Mouse (Mus musculus): ENCODE results near the gene Fam198b.
A peak's percentile ranks its signal among the peaks of the same experiment; 100 is the strongest.

Gene Fam198b

DNA sequence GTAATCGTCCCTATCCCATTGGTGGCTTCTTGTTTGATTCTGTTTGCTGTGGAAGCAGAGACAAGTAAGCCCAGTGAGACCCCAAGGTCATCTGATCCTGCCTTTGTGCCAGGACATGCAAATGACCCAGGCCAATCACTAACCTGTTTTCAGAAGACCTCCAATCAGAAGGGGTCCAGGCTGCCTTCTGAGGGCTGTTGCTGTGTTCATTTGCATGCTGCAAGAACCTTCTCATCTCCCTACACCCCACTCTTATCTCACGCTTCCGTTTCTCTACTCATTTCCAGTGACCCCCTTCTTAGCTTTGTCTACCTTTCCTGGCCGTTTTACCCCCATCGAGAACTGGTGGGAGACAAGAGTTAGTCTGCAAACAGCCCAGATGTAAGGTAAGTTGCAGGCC, at the start of gene Fam198b:
Gene Fam198b (plus strand): TSS at position 229 of the 400 bp plus-strand sequence.
- DNase-seq = no peak

DNA sequence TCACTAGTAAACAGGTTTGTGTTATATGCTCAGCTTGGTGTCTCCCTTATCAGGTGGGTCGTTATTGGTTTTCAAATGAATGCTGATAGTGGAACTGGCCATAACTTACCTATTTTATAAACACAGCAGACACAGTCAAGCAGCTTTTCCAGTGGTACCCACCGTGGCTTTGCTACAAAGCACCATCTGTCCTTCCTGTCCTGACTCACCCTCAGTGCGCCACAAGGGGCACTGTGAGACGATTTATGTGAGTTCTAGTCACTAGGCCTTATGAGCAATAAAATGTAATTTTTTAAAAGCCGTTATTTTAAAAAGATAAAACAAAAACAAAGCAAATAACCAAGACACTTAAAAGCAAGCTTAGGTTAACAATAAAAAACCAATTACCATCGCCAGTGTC, 45.6 kb upstream of the Fam198b start:
- no peak for DNase-seq

DNA sequence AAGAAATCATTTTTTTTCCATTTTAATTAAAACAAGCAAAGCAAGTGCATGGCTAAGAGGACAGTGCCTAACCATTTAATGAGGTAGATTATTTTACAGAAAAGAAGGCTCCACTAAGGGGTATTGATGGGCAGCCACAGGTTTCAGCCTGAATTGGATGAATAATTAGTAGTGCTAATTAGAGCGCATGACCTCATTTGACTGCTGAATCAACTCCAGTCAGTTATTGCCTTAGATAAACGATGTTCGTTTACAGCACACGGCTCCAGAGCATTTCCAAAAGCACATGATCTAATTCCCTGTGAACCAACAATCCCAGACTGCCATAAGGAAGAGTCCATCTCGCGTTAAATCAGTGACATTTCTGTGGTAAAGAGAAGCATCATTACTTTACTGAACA, 42.9 kb upstream of the Fam198b start:
- DNase-seq = no peak

DNA sequence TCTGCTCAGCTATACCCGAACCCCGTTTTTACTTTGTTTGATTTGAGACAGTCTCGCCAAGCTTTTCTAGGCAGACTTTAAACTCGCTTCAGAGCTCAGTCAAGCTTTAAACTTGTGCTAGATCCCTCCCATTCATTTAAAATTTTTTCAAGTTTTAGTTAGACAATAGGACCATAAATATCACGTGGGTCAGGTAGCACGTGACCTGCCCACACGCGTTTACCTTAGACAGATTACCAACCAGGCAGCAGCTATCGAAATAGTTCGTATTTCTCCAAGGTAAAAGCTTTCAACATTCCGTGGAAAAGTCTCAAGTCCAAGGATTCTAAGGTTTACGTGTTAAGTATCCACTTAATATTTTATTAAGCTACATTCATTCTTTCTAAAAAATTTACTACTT, 42.2 kb upstream of the Fam198b start:
- DNase-seq = peak; percentile 46 to 64

DNA sequence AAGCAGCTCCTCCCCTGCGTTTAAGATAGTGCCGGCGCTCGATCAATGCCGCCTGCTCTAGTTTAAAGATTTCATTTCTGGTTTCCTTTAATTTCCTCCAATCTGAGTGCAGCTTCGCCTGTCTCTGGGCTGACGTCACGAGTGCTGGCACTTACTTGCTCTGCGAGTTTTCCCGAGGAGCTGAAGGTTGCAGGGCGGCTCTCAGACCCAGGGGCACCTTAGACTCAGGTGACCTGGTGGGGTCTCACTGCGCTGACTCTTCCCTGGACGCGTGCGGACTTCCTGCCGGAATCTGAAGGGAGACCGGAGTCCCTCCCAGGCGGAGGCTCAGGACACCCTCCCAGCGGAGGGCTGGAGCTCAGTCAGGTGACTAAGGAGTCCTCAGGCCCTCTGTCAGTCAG, 41.7 kb upstream of the Fam198b start:
- peak; percentile 74 for DNase-seq

DNA sequence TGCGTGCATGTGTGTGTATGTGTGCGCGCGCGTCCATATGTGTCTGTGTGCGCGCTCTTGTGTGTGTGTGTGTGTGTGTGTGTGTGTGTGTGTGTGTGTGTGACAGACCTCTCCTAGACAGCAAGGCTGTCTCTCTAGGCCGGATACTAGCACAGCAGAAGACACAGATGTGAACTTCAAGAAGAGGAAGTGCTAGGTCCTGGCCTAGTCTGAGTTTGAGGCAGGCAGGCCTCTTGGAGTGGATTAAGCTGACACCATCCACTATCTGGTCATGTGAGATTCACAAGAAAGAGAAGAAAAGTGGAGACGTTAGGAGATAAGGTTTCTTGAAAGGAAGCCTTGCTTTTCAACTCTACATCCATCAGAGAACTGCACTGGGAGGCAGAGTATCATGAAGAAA, 40.3 kb upstream of the Fam198b start:
- no peak for DNase-seq

DNA sequence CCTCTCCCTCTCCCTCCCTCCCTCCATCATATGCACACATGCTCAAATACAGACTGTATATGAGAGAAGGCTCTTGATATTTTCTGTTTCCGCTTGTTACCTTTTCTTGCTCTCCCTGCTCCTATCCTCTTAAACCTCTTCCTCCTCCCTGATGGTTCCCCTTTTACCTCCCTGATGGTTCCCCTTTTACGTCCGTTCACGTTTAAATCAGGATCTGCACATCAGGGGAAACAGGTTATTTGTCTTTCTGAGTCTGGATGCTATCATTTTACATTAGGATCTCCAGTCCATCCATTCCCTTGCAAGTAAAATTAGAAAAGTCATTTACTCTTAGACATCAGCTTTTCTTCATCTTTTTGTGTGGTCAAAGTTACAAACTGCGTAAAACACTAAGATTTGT, 37.7 kb upstream of the Fam198b start:
- no peak for DNase-seq

DNA sequence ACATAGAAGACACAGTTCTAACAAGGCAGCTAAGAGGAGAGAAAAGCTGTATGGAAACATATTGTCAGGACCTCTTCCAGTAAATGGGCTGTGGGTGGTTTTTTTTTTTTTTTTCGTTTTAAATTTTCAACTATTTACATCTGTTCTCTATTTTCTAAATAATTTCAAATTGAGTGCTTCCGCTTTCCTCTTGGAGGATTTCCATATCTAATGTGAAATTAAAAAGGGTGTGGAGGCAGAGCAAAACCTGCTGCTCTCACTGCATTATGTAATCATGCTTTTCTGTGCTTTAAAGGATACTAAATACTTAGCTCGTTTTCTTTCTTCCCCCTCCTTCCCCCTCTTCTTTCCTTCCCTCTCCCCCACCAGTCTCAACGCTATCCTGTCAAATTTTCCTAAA, 35.5 kb upstream of the Fam198b start:
- no peak for DNase-seq

DNA sequence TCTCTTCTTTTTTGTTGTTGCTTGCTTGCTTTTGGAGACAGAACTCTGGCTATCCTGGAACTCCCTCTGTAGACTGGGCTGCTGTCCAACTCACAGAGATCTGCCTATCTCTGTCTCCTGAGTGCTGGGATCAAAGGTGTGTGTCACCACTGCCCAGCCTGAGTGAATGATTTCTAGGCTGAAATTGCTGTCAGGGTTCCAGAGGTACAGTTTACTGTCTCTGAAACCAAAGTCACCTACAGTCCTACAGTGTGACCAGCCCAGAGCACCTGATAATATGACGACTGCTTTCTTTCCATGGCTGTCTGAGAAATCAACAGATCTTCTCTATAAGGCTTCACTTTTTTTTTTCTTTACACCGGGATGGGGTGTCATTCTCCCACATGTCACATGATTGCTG, 34.7 kb upstream of the Fam198b start:
- DNase-seq = no peak

DNA sequence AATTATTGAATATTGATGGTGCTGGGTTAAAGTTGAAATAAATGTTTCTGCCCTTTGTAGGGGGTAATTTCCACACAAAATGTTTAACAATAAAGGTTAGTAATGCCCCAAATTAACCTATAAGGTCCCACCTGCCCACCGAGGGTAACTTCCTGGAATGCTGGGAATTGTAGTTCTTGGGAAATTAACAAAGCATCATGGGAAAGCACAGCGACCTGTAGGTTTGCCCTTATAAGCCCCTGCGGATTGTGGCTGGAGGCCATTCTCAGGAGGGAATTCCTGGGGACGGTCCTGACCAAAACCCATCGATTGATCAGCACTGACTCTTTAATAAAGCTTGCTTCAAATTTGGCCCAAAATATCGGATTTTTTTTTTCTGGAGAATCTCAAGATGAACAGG, 33.7 kb upstream of the Fam198b start:
- no peak for DNase-seq

DNA sequence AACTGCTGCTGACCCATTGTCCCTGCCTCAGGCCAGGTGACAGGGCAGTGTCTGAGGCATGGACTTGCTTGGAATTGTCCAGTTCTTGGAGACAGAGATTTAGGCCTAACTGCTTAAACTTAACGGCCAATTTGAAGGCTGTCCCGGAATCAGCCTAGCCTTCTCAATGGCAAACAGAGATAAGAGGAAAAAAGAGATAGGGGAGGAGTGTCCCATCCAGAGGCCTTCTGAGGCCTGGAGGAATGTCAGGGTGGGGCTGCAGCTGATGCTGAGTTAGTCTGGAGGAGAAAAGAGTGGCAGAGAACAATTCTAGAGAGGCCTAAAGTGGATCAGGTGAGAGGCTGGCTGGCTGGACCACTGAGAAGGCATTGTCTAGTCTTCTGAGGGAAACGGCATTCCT, 32.2 kb upstream of the Fam198b start:
- DNase-seq = no peak

DNA sequence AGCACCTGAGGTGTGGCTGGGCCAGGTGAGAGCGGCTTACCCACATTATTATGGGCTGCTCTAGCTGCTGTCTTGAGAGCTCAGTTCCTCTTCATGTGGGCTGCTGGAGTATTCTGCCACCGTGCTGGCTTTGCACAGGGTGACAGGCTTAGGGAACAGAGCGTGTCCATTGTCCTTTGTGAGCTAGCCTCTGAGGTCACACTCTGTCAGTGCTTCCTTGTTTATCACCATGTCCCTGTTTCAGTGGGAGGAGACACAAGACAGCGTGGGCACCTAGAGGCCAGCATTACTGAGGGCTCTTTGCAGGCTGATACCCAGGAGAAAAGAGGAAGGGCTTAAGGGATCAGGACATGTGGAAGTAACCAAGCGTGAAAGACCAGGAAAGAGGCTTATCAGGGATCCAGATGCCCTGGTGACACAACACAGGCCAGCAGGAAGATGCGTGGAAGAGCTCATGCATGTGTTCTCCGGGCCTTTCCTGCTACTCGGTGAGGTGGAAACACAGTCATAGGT, 31.6 kb upstream of the Fam198b start, which contains the start of gene Tmem144:
Gene Tmem144 (minus strand): TSS at position 120 of the 513 bp plus-strand sequence.
- peak; percentile 11 to 23 for DNase-seq

DNA sequence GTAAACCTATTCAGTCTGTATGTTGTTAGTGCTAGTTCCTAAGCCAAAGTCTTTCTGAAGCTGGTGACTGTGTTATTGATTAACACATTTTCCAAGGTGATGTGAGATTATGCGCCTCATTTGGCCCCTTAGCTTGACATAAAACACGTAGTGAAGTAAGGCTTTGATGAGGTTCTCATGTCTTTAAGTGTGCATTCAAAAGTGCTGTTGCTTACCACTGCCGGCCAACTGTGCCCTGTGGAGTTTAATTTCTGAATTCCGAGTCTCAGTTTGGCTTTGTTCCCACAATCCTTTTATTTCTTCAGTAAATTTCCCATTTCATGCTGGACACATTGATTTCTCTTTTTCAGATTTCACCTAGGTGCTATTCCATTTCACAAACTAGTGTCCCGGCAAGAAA, 26.6 kb upstream of the Fam198b start:
- no peak for DNase-seq

DNA sequence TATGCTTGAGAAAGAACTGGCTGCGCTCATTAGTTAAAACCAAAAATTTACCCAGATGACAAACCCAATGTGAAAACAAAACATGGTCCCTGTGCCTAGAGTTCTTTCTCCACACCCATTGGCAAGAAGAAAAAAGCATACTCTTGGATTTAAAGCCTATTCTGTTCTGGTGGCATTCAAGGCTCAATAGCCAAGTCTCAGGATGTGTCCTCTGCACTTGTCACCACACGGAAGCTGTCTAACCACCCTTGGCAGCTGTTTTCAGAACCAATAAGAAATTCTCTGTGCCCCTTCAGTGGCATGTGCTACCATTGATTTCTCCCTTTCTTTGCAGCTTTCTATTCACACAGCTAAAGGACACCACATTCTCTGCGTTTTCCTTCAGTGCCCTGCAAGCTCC, 26.1 kb upstream of the Fam198b start:
- no peak for DNase-seq

DNA sequence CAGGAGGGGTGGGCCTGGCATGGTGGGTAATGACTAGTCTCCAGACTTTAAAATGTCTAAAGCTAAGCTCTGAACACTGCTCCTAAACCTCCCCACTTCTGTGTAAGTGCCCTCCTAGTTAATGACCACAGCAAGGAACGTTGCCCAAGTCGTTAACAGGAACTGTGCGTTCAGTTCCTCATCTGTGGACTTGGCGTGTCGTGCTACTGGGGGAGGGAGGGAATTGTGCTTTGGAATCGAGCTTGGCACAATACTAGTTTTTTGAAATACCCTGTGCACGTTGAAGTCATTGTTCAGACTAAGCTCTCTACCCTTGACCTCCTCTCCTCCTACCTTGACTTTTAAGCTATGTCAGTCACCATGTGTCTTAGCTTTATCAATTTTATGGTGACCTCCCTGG, 19.5 kb upstream of the Fam198b start:
- no peak for DNase-seq

DNA sequence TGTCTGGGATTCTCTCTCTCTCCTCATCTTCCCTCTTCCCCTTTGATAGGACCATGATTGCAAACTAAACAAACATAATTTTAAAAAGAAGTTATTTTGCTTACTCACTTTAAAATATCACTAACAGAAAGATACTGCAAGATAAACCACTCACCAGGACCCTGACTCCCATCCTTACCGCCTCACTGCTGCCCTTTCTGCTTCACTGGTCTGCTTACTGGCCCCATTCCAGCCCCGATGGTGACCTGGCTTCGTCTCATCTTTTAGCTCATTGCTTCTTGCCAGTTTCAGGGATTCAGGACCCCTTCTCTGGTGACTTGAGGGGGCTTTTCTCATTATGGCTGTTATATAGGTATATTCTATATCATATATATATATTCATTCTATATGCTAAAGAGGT, 18.2 kb upstream of the Fam198b start:
- DNase-seq = no peak

DNA sequence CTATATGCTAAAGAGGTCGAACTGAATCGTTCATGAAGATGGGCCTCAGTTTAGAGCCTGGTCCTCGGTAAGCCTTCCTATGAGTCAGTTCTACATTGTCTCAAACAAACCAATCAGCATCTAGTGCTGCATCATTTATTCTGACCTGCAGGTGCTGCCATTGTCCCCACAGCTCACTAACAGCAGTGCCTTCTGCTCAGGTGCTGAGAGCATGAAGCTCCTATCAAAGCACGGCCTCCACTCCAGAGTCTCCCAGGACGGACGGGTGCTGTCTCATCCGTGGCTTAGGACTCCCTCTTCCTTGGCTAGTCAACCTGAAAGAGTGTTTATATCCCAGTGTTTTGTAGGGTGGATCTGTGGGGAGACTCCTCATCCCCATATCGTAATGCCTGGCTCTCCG, 17.8 kb upstream of the Fam198b start:
- DNase-seq = no peak

DNA sequence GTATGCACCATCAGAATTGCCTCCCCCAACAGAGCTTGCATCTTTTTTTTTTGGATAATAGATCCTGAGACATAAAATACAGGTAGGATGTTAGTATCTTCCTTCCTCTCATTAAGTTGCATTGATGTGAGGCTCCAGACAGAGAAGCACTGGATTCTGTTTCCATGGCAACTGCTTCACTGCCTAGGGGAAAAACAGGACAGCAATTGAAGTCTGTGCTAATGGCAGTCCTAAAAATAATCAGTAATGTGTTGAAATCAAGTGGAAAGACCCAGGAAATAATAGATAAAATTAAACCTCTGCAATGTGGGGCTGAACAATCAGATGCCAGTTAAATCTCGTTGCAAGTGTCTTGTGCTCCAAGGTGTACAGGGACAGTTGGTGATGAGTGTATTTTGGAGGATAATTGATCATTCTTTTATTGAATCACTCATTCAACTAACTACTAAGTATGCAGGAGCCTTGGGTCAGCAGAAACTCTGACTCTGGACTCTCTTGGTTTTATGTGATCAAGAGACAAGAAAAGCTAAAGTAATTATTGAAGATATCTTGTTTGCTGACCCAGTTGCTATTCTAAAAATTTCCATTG, 17.1 kb upstream of the Fam198b start:
- DNase-seq = no peak

DNA sequence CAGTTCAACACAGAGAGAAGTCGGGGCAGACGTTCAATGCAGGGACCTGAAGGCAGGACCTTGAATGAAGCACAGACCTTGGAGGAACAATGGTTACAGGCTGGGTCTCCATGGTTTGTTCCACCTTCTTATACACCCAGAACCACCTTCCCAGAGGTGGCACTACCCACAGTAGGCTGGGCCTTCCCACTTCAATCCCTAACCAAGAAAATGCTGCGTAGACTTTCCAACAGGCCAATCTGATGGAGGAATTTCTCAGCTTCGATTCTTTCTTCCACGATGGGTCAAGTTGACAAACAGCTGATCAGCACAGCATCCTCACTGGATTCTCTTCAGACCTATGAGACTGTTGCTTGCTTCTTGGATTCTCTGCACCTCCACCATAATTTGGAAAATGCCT, 8.9 kb upstream of the Fam198b start:
- no peak for DNase-seq

DNA sequence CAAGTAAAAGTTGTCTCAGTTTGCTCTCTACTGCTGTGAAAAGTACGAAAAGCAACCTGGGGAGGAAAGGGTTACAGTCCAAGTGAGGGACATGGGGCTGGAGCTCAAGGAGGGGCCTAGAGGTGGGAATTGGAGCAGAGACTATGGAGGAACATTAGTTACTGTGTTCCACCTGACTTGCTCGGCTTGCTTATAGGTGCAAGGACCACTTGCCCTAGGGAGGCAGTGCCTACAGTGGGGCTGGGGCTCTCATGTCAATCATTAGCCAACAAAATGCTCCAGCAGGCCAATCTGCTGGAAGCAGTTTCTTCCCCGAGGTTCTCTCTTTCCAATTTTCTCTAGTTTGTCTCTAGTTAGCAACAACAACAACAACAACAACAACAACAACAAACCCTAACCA, 6.0 kb upstream of the Fam198b start:
- DNase-seq = no peak

DNA sequence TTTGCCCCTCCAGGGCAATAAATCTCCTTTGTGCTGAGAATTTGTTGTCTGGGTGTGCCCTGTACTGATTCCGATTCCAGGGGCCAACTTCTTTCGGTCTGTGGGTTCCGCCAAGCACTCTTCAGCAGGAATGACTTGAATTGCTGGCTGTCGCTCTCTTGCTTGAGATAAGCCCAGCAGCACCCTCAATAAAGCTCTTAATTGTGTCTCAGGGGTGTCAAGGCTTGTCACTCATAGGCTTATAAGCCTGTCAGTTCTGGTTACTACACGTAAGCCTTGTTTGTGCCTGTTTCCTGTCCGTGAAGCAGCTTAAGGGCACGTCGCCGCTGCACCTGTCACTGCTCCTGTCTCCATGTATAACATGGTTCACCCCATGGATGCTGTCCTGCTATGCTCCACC, 5.1 kb upstream of the Fam198b start:
- peak in 1 of 2 experiments; percentile 27 for DNase-seq

DNA sequence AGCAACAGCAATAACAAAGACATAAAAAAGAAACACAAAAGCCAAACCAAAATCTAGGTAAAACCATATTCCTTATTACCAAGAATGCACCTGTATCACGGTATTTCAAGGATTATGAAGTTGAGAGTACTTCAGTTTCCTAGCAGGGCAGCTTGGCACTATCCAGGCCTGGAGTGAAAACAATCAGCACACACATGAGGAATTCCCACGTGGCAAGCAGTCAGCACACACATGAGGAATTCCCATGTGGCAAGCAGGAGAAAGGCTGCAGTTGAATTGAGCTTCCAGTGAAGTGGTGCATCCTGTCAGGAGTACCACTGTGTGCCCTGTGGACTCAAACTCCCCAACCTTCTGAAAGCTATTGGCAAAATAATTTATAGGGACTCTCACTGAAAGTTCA, 2.7 kb upstream of the Fam198b start:
- DNase-seq = no peak

DNA sequence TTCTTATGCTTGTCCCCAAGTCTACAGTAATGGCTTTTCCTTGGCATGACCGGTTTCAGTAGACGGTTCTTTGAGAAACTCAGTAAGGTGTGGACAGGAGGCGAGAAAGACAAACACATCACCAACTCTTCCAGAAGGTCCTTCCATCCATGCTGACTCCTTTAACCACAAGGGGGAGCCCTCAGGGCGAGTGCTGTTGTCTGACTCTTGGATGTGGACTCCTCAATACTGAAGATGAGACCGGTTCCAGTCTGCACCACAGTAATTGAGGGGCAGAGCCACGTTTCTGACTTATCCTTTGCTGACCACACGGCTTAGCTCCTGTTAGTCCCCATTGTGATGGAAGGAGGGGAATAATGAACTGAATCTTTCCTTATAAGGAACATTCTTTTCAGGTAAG, 1.2 kb upstream of the Fam198b start:
- peak; percentile 62 to 81 for DNase-seq

DNA sequence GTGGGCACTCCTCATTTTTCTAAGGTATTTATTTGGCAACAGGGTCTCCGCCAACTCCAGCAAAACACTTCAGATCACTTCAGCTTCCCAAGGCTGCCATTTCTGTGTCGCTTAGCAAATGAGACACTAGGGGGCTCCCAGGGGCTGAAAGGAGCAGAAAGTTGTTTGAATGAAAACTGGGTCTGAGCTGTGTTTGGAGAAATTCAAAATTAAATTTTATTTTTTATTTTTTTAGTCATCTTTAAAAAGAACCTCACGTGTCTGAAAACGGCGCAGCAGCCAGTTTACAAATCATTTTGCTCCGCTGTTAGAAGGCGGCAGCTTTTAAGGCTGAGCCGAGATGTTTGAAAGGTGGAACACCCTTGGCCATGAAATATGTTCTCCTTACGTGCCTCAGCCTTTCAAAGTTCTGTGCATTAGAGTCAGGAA, 442 bp downstream of the Fam198b start:
- DNase-seq = peak; percentile 68 to 79

DNA sequence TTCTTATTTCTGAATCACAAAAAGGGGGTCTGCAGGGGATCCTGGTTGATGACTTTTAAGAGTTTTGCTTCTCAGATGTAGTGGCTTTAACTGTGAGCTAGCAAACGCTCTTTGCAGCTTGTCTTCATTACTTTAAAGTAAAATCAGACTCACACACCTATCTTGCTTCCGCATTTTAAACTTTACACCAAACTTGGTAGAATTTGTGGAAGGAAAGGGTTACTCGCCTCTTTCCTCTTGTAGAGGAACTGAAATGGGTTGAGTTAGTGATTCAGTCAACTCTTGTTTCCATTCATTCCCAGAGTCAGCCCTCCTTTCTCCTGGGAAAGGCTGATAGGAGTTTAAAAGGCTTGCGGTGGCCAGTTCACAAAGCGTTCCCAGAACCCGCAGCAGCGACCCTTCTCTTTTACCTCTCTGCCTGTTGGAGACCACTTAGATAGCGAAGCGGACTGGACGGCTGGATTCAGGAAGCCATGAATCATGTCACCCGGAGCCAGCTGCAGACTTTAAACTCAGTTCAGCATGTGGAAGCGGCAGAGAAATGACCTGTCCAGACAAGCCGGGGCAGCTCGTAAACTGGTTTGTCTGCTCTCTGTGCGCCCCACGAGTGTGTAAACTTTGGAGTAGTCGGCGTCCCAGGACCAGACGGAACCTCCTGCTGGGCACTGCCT, 1.5 kb downstream of the Fam198b start:
- peak; percentile 59 to 65 for DNase-seq

Measured in lung, postnatal 4 days (tissue).